Mouse (Mus musculus) CH12.LX (cell line): ENCODE data around the gene Slc26a9. TPM values are rescaled to one million over a fixed set of nuclear protein-coding genes. Genes with fewer than 3 reads are reported as not detected.

Experiments
- DNase-seq: peaks from one replicate; pipeline ENCODE4 v3.0.0-alpha.2; 2013; ENCODE audit errors: extremely low read depth
- H3K27ac ChIP-seq: 2 replicates; pipeline ENCODE4 v1.5.1; 2012; ENCODE audit warnings: low read depth, mild to moderate bottlenecking, control low read depth, moderate library complexity; ENCODE audit not compliant: insufficient read depth
- H3K27me3 ChIP-seq: replicated peaks from 2 replicates; pipeline ENCODE3; 2012; ENCODE audit warnings: inconsistent platforms
- H3K36me3 ChIP-seq, 2 experiments: replicated peaks in 1 of 2; 2 replicates each; pipeline versions ENCODE3 to v1.6.1; 2012; ENCODE audit warnings: inconsistent platforms in 1 of 2, low read length in 1 of 2, mild to moderate bottlenecking in 1 of 2, mixed read lengths in 1 of 2, moderate library complexity in 1 of 2; ENCODE audit not compliant: control insufficient read depth in 1 of 2, insufficient read depth in 1 of 2
- H3K4me1 ChIP-seq, 2 experiments: 2 replicates each; pipeline ENCODE4 v1.6.1; 2012; ENCODE audit warnings: inconsistent platforms in 1 of 2, moderate library complexity in 1 of 2; ENCODE audit not compliant: insufficient read depth in 2 of 2, control insufficient read depth in 1 of 2
- H3K4me2 ChIP-seq: 2 replicates; pipeline ENCODE4 v1.6.1; 2012; ENCODE audit warnings: low read depth, mild to moderate bottlenecking, control low read depth; ENCODE audit not compliant: poor library complexity, insufficient read depth, severe bottlenecking
- H3K4me3 ChIP-seq, 3 experiments: fragments of 150-350 bp in 1 of 3; sonication (generic) in 1 of 3; replicated peaks in 1 of 3; 2 replicates each; pipeline versions ENCODE3 to v1.5.1; 2011 to 2012; ENCODE audit warnings: low read depth in 2 of 3, low read length in 2 of 3, mild to moderate bottlenecking in 2 of 3, moderate library complexity in 2 of 3, control low read depth in 1 of 3, improper control_type of control experiment in 1 of 3, inconsistent platforms in 1 of 3, mixed read lengths in 1 of 3; ENCODE audit not compliant: poor library complexity in 1 of 3
- H3K79me2 ChIP-seq: replicated peaks from 2 replicates; pipeline ENCODE4 v1.6.1; 2012; ENCODE audit warnings: mild to moderate bottlenecking, moderate library complexity; ENCODE audit not compliant: control insufficient read depth, poor library complexity, insufficient read depth, severe bottlenecking; ENCODE audit errors: extremely low read depth
- H3K9ac ChIP-seq: 2 replicates; pipeline ENCODE4 v1.6.1; 2012; ENCODE audit warnings: low read depth, mild to moderate bottlenecking, control low read depth, moderate library complexity; ENCODE audit not compliant: insufficient read depth
- H3K9me3 ChIP-seq: replicated peaks from 2 replicates; pipeline ENCODE3; 2012; ENCODE audit warnings: low read length, inconsistent platforms, mixed read lengths
- BHLHE40 ChIP-seq: IDR thresholded peaks from 2 replicates; pipeline ENCODE4 v1.6.1; 2011; ENCODE audit warnings: mild to moderate bottlenecking, low read depth, low read length, improper control_type of control experiment
- CHD1 ChIP-seq: IDR thresholded peaks from 2 replicates; pipeline ENCODE4 v1.6.1; 2012; ENCODE audit warnings: low read depth, low read length, improper control_type of control experiment, inconsistent platforms
- CHD2 ChIP-seq: IDR thresholded peaks from 2 replicates; pipeline ENCODE4 v1.6.1; 2011; ENCODE audit warnings: low read length, improper control_type of control experiment
- CTCF ChIP-seq, 2 experiments: IDR thresholded peaks in 1 of 2; conservative IDR thresholded peaks in 1 of 2; 2 replicates each; pipeline ENCODE4 v1.5.1; 2011 to 2012; ENCODE audit warnings: low read depth in 2 of 2, low read length in 2 of 2, improper control_type of control experiment in 1 of 2, inconsistent platforms in 1 of 2, mild to moderate bottlenecking in 1 of 2, moderate library complexity in 1 of 2
- E2F4 ChIP-seq: IDR thresholded peaks from 2 replicates; pipeline ENCODE4 v1.6.1; 2011; ENCODE audit warnings: low read depth, low read length, improper control_type of control experiment; ENCODE audit not compliant: insufficient replicate concordance
- HCFC1 ChIP-seq: IDR thresholded peaks from 2 replicates; pipeline ENCODE4 v1.6.1; 2012; ENCODE audit warnings: low read depth, mild to moderate bottlenecking, inconsistent platforms, low read length, improper control_type of control experiment
- IRF4 ChIP-seq: IDR thresholded peaks from 2 replicates; pipeline ENCODE4 v1.6.1; 2014; ENCODE audit warnings: low read depth, mild to moderate bottlenecking, inconsistent platforms, low read length, improper control_type of control experiment
- JUN ChIP-seq: IDR thresholded peaks from 2 replicates; pipeline ENCODE4 v1.6.1; 2011; ENCODE audit warnings: low read depth, mild to moderate bottlenecking, low read length, improper control_type of control experiment, moderate library complexity; ENCODE audit not compliant: insufficient read depth
- KAT2A ChIP-seq: IDR thresholded peaks from 2 replicates; pipeline ENCODE4 v1.6.1; 2012; ENCODE audit warnings: low read length, improper control_type of control experiment, inconsistent platforms; ENCODE audit not compliant: insufficient replicate concordance
- MAFK ChIP-seq: IDR thresholded peaks from 2 replicates; pipeline ENCODE4 v1.6.1; 2011; ENCODE audit warnings: low read length, improper control_type of control experiment; ENCODE audit not compliant: insufficient replicate concordance
- MAX ChIP-seq: IDR thresholded peaks from 2 replicates; pipeline ENCODE4 v1.6.1; 2011; ENCODE audit warnings: low read length, improper control_type of control experiment
- MAZ ChIP-seq: IDR thresholded peaks from 2 replicates; pipeline ENCODE4 v1.6.1; 2012; ENCODE audit warnings: low read depth, mild to moderate bottlenecking, inconsistent platforms, low read length, improper control_type of control experiment, moderate library complexity
- MEF2A ChIP-seq: IDR thresholded peaks from 2 replicates; pipeline ENCODE4 v1.6.1; 2014; ENCODE audit warnings: low read depth, mild to moderate bottlenecking, inconsistent platforms, low read length, improper control_type of control experiment, borderline replicate concordance
- MXI1 ChIP-seq: IDR thresholded peaks from 2 replicates; pipeline ENCODE4 v1.6.1; 2011; ENCODE audit warnings: mild to moderate bottlenecking, low read depth, low read length, improper control_type of control experiment
- MYC ChIP-seq: IDR thresholded peaks from 2 replicates; pipeline ENCODE4 v1.6.1; 2011; ENCODE audit warnings: low read depth, mild to moderate bottlenecking, improper control_type of control experiment, low read length
- NRF1 ChIP-seq: IDR thresholded peaks from 2 replicates; pipeline ENCODE4 v1.6.1; 2014; ENCODE audit warnings: low read depth, mild to moderate bottlenecking, inconsistent platforms, low read length, improper control_type of control experiment, moderate library complexity
- RAD21 ChIP-seq: IDR thresholded peaks from 2 replicates; pipeline ENCODE4 v1.6.1; 2011; ENCODE audit warnings: low read depth, mild to moderate bottlenecking, low read length, improper control_type of control experiment, moderate library complexity
- RCOR1 ChIP-seq: conservative IDR thresholded peaks from 2 replicates; pipeline ENCODE4 v1.6.1; 2012; ENCODE audit warnings: low read depth, mild to moderate bottlenecking, inconsistent platforms, low read length, improper control_type of control experiment
- SIN3A ChIP-seq: IDR thresholded peaks from 2 replicates; pipeline ENCODE4 v1.6.1; 2012; ENCODE audit warnings: low read length, improper control_type of control experiment, inconsistent platforms
- SMC3 ChIP-seq: IDR thresholded peaks from 2 replicates; pipeline ENCODE4 v1.6.1; 2011; ENCODE audit warnings: low read depth, low read length, improper control_type of control experiment
- TCF12 ChIP-seq: IDR thresholded peaks from 2 replicates; pipeline ENCODE4 v1.6.1; 2014; ENCODE audit warnings: low read depth, mild to moderate bottlenecking, inconsistent platforms, low read length, improper control_type of control experiment
- USF2 ChIP-seq: conservative IDR thresholded peaks from 2 replicates; pipeline ENCODE4 v1.6.1; 2011; ENCODE audit warnings: low read depth, low read length, improper control_type of control experiment
- ZC3H11A ChIP-seq: IDR thresholded peaks from 2 replicates; pipeline ENCODE4 v1.6.1; 2012; ENCODE audit warnings: low read depth, mild to moderate bottlenecking, inconsistent platforms, low read length, improper control_type of control experiment
- ZKSCAN1 ChIP-seq: IDR thresholded peaks from 2 replicates; pipeline ENCODE4 v1.6.1; 2012; ENCODE audit warnings: low read depth, inconsistent platforms, low read length, improper control_type of control experiment, borderline replicate concordance
- dilution Hi-C: fragments of 300-500 bp; cut with MboI; formaldehyde crosslinking; loops from 2 replicates; pipeline ENCODE4 v1.14.3; 2020; ENCODE audit warnings: low sequenced_read_pairs; ENCODE audit not compliant: extremely low pct_unique_long_range_greater_than_20kb, extremely low pct_ligation_motif_present
- in situ Hi-C: fragments of 300-500 bp; cut with MboI; formaldehyde crosslinking; loops from 3 replicates; pipeline ENCODE4 v1.14.3; 2019; ENCODE audit warnings: low sequenced_read_pairs, low pct_ligation_motif_present, low pct_unique_long_range_greater_than_20kb, mixed read lengths
- polyA plus RNA-seq: library from polyadenylated mRNA; unstranded; fragments of >175 nt; gene quantifications from 2 replicates; pipeline ENCODE4 v1.2.1, GENCODE M21; 2012; ENCODE audit warnings: low read depth; ENCODE audit not compliant: insufficient read length
- total RNA-seq, 2 experiments: library from RNA; depleted of rRNA; stranded (reverse); fragments of 300-350 nt in 1 of 2; fragments of >200 nt in 1 of 2; gene quantifications; 2 replicates each; pipeline ENCODE4 v1.2.3; 2012 to 2014

Slc26a9 gene
- total and polyA plus RNA-seq, 3 experiments = 0.31 TPM; not detected in 2

DNA sequence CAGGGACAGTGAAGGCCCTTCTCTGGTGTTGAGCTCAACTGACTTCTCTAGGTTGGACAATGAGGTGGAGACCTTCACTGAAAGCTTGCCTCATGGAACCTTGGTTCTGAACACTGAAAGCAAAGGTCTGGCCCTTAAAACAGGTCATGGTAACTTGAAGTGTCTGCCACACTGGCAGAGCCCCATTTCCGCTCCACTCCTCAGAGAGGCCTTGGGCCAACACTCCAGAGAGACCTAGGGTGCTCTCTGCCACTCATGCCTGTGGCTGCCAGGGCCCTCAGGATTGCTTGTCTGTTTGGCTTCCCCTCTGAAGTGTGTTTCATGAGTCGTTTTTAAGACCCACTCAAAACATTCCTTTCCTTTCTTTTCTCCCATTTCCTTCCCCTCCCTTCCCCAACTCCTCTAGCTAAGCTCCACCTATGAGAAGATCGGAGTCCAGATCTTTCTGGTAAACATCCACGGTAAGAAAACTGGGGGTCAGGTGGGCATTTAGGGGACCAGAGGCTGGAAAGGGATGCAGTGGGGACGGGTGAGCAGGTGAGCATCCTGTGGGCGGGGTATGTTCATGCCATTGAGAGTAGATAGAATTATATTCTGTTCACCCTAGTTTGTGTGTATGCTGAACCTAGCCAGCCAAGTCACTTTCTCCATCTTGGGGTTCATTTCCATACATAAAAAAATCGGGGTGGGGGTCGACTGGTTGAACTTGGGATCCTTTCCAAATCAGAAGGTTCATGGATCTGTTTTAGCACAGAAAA lies 20.9 kb downstream of the Slc26a9 start:
- Histone ChIP-seq H3K9ac (no peak overlapping the region), H3K79me2 (no peaks in the 10 kb centered on the region), H3K27me3 (peaks cover 6% of the 10 kb centered on the region), H3K4me1 (peaks cover 6 to 30% of the 10 kb centered on the region in 2 experiments; a peak in 3 of 4 replicates), H3K27ac (no peak overlapping the region)
- DNase-seq = no peak
- in situ Hi-C loops = loop anchor here (10.0 kb wide), 1 partner anchor 150 kb away; no protein-coding TSS in a partner anchor
- TF ChIP-seq JUN = no peak
- TF ChIP-seq CHD2 = no peak
- no peak for TF ChIP-seq RCOR1
- TF ChIP-seq MEF2A = no peak
- no peak for TF ChIP-seq NRF1
- no peak for TF ChIP-seq KAT2A
- no peak for TF ChIP-seq CHD1
- TF ChIP-seq MXI1 = no peak
- TF ChIP-seq MAX = no peak
- no peak for TF ChIP-seq E2F4
- no peak for TF ChIP-seq ZKSCAN1
- no peak for TF ChIP-seq HCFC1
- no peak for TF ChIP-seq IRF4
- TF ChIP-seq MAFK = no peak
- no peak for TF ChIP-seq MAZ
- TF ChIP-seq CTCF (conservative IDR thresholded peaks at IDR 0.05 in 1 of 2, IDR thresholded peaks at IDR 0.05 in 1 of 2; ENCODE audit: low read depth in 2 of 2, low read length in 2 of 2) = no peak
- TF ChIP-seq BHLHE40 = no peak
- no peak for TF ChIP-seq USF2
- TF ChIP-seq, all 38 proteins: peak for 0
- no peak overlapping the region for H3K4me2 ChIP-seq
- no peaks in the 10 kb centered on the region for H3K9me3 ChIP-seq
- no peaks in the 10 kb centered on the region for H3K36me3 ChIP-seq
- dilution Hi-C loops = no loop called here
- no peak overlapping the region for H3K4me3 ChIP-seq

DNA sequence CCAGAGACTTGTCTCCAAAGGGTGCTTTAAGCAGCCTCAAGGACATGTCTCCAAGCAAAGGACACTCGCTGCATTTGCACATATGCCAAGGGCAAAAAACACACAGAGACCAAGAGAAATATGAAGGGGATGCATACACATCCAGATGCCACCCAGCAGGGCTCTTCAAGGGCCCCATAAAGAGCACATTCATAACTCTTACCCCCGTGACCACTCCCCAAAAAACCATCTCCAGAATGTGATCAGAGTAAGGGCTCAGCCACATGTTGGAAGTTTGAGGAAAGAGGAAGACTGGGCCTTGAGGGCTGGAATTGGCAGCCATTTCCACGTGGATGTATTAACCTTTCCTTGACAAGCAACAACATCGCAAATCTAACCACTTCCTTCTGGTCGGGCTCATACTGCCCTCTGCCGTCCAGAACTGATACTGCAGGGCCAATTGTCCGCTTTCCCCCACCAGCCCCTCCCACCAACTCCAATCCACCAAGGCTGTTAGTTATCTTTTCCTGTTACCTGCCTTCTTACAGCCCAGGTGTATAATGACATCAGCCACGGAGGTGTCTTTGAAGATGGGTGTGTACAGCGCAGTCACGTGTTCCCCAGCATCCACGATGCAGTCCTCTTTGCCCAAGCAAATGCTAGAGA lies 21.7 kb downstream of the Slc26a9 start:
- Histone ChIP-seq H3K27ac (no peak overlapping the region), H3K4me1 (peaks cover under 1 to 22% of the 10 kb centered on the region in 2 experiments; a peak in 3 of 4 replicates), H3K36me3 (no peaks in the 10 kb centered on the region), H3K4me2 (no peak overlapping the region), H3K9me3 (no peaks in the 10 kb centered on the region), H3K79me2 (no peaks in the 10 kb centered on the region), H3K4me3 (no peak overlapping the region), H3K27me3 (peaks cover 9% of the 10 kb centered on the region), H3K9ac (no peak overlapping the region)
- peak; percentile 78 for DNase-seq
- peak; percentile 68 for TF ChIP-seq MAX
- TF ChIP-seq MYC = peak; percentile 71; the same call in 1 of the 2 replicates
- peak; percentile 88 for TF ChIP-seq ZC3H11A
- no peak for TF ChIP-seq TCF12
- TF ChIP-seq BHLHE40 = 0 out of 2 replicates have a peak, but pooled peaks have one; percentile 22
- TF ChIP-seq MXI1 = no peak
- peak; percentile 94 to 95 for TF ChIP-seq CTCF (conservative IDR thresholded peaks at IDR 0.05 in 1 of 2, IDR thresholded peaks at IDR 0.05 in 1 of 2; ENCODE audit: low read depth in 2 of 2, low read length in 2 of 2)
- no peak for TF ChIP-seq MEF2A
- TF ChIP-seq E2F4 = no peak
- TF ChIP-seq MAZ = 0 out of 2 replicates have a peak, but pooled peaks have one; percentile 43
- TF ChIP-seq SMC3 = peak; percentile 96
- TF ChIP-seq RAD21 = peak; percentile 96
- TF ChIP-seq SIN3A = no peak
- in situ Hi-C loops = loop anchor here (10.0 kb wide), 1 partner anchor 151 kb away; no protein-coding TSS in a partner anchor
- dilution Hi-C loops = no loop called here
